Mouse (Mus musculus) hindbrain, embryonic 11.5 days (tissue): ENCODE results near the gene Hunk. TPM values are rescaled to one million over a fixed set of nuclear protein-coding genes. Genes with fewer than 3 reads are reported as not detected.

Experiments used
- polyA plus RNA-seq: library from polyadenylated mRNA; unstranded; fragments of >200 nt; fragmentation: Nextera tagmentation; extraction: Ambion mirVana; gene quantifications from 2 replicates; pipeline ENCODE4 v1.2.1, GENCODE M21; 2014

The Hunk gene
- polyA plus RNA-seq, 1 experiment from 2014 or later = 13.1 TPM

Other genes with a start within 250 kb of the Hunk start
- 23.3 and 27.6 TPM in 2 replicates for gene Tiam1, start 242.2 kb upstream of the Hunk start, polyA plus RNA-seq
- gene Sod1, start 165.3 kb upstream of the Hunk start, polyA plus RNA-seq = 987 and 1,009 TPM in 2 replicates
- gene Scaf4, start 101.5 kb upstream of the Hunk start, polyA plus RNA-seq = 26.4 and 29.6 TPM in 2 replicates